Mouse (Mus musculus): ENCODE measurements at regions not wholly inside any gene's neighbourhood (a gene's known extent, or its start where the extent isn't known, plus 50 kb on each side); places are given as distances from the start of the nearest gene placed in this dataset.

DNA sequence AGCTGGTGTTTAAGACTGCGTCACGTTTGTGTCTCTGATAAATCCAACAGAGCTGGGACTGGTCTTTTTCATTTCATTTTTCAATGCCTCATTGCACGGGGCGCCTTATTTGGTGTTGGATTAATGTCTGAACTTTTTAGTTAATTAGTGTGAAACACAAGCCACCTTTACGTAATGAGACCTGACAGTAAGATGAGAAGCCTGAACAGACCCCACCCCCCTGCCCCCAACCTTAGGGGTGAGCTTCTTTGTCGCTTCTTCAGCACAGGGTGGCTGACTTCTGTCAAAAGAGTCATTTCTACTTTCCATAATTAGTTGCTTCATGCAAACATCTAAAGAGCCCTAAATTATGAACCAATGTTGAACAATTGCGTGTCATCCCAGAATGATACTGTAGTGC, 76.6 kb upstream of the Tut7 start:
- Histone ChIP-seq H3K4me3 (ENCODE audit: low read depth, low read length) (no peak overlapping the region), H3K36me3 (ENCODE audit: insufficient read depth) (no peaks in the 10 kb centered on the region), H3K9me3 (ENCODE audit: low read length) (no peaks in the 10 kb centered on the region), H3K4me2 (ENCODE audit: low read depth) (no peak overlapping the region), H3K27ac (ENCODE audit: low read depth, low read length) (no peak overlapping the region), H3K4me1 (ENCODE audit: insufficient read depth) (no peaks in the 10 kb centered on the region), H3K27me3 (ENCODE audit: insufficient read depth, low read length) (no peaks in the 10 kb centered on the region), H3K9ac (no peak overlapping the region)
- no peak for TF ChIP-seq CTCF (IDR thresholded peaks at IDR 0.05; ENCODE audit: low read depth)
- DNase-seq (no peak), ATAC-seq (no peak)
- 59% methylated on average over 7 of the region's 7 CpGs for WGBS

DNA sequence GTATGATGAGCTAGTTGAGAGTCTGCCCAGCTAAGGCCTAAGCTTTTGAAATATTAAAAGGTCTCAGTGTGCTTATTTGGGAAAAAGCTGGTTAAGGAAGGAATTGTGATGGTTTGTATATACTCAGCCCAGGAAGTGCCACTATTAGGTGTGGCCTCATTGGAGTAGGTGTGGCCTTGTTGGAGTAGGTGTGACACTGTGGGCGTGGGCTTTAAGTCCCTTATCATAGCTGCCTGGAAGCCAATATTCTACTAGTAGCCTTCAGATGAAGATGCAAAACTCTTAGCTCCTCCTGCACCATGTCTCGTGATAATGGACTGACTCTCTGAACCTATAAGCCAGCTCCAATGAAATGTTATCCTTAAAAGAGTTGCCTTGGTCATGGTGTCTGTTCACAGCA, 72.8 kb upstream of the Tut7 start:
- Histone ChIP-seq H3K4me1 (ENCODE audit: insufficient read depth) (no peaks in the 10 kb centered on the region), H3K36me3 (ENCODE audit: insufficient read depth) (no peaks in the 10 kb centered on the region), H3K27ac (ENCODE audit: low read depth, low read length) (no peak overlapping the region), H3K9ac (no peak overlapping the region), H3K27me3 (ENCODE audit: insufficient read depth, low read length) (no peaks in the 10 kb centered on the region), H3K9me3 (ENCODE audit: low read length) (no peaks in the 10 kb centered on the region), H3K4me3 (ENCODE audit: low read depth, low read length) (no peak overlapping the region), H3K4me2 (ENCODE audit: low read depth) (no peak overlapping the region)
- ATAC-seq (no peak), DNase-seq (no peak)
- TF ChIP-seq CTCF (IDR thresholded peaks at IDR 0.05; ENCODE audit: low read depth): no peak
- 96% methylated on average over 2 of the region's 2 CpGs for WGBS

DNA sequence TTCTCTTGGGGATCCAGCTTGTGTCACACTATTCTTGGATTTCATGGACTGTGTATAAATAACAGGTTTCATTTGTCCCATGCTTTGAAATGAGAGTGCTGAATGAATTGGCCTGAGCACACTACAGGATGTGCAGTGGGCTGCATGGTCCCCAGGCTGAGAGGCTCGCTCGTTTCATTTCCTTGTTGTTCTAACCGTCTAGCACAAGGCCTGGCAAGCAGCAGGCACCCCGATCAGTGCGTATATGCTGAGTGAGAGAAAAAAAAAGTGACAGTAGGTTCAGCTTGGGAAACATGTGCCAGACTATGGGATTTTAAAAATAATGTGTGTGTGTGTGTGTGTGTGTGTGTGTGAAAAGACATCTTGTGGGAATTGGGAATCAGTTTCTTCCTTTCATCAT, 71.1 kb upstream of the Tut7 start:
- Histone ChIP-seq H3K4me1 (ENCODE audit: insufficient read depth) (peaks cover 4% of the 10 kb centered on the region; the same call in 1 of the 2 replicates), H3K27ac (ENCODE audit: low read depth, low read length) (no peak overlapping the region), H3K9ac (no peak overlapping the region), H3K27me3 (ENCODE audit: insufficient read depth, low read length) (no peaks in the 10 kb centered on the region), H3K4me3 (ENCODE audit: low read depth, low read length) (no peak overlapping the region), H3K4me2 (ENCODE audit: low read depth) (no peak overlapping the region), H3K9me3 (ENCODE audit: low read length) (no peaks in the 10 kb centered on the region), H3K36me3 (ENCODE audit: insufficient read depth) (no peaks in the 10 kb centered on the region)
- WGBS: 34% methylated on average over 5 of the region's 5 CpGs
- DNase-seq: peak; percentile 44
- no peak for TF ChIP-seq CTCF (IDR thresholded peaks at IDR 0.05; ENCODE audit: low read depth)
- ATAC-seq: peak; percentile 77

DNA sequence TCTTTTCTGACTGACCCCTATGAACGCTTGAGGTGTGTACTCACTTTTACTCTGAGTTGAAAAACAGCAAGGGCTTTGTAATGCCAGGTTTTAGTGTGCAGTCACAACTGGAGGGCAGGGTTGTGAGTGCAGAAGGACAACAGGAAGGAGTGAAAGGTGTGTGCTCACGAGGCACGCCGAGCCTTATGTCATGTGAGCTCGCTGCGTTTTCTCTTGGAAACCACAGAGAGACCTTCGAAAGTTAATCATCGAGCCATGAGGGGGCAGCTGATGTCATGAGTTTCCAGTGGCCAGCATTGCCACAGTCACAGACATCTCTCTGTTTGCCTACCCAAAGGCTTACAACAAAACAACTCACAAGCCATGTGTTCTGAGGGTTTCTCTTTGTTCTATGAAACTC, 70.0 kb upstream of the Tut7 start:
- DNase-seq (no peak), ATAC-seq (no peak)
- Histone ChIP-seq H3K4me1 (ENCODE audit: insufficient read depth) (peaks cover 4% of the 10 kb centered on the region; the same call in 1 of the 2 replicates), H3K9me3 (ENCODE audit: low read length) (no peaks in the 10 kb centered on the region), H3K36me3 (ENCODE audit: insufficient read depth) (no peaks in the 10 kb centered on the region), H3K27me3 (ENCODE audit: insufficient read depth, low read length) (no peaks in the 10 kb centered on the region), H3K4me2 (ENCODE audit: low read depth) (no peak overlapping the region), H3K27ac (ENCODE audit: low read depth, low read length) (no peak overlapping the region), H3K4me3 (ENCODE audit: low read depth, low read length) (no peak overlapping the region), H3K9ac (no peak overlapping the region)
- TF ChIP-seq CTCF (IDR thresholded peaks at IDR 0.05; ENCODE audit: low read depth): no peak
- 81% methylated on average over 8 of the region's 8 CpGs for WGBS

DNA sequence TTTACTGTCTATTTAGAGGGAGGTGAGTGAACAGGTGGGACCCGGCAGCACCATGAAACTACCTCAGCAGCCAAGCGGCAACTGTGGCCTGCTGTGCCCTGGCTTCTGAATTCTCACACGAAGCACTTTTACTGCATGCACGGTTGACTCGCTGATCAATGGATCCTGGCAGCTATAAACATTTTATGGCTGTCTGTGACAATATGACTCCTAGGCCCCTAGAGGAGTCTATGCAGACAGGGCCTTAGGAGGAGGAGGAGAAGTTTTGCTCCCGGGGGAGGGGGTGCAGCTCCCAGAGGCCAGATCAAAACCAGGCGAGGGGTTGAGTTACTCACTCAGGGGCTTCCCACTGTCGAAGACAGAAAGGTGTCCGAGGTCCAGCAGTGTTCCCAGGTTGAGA, 69.4 kb upstream of the Tut7 start:
- no peaks in the 10 kb centered on the region for H3K36me3 ChIP-seq (ENCODE audit: insufficient read depth)
- no peak for DNase-seq
- no peak for ATAC-seq
- no peaks in the 10 kb centered on the region for H3K9me3 ChIP-seq (ENCODE audit: low read length)
- peaks cover 4% of the 10 kb centered on the region; the same call in 1 of the 2 replicates for H3K4me1 ChIP-seq (ENCODE audit: insufficient read depth)
- no peak overlapping the region for H3K4me2 ChIP-seq (ENCODE audit: low read depth)
- 54% methylated on average over 9 of the region's 9 CpGs for WGBS
- no peak for TF ChIP-seq CTCF (IDR thresholded peaks at IDR 0.05; ENCODE audit: low read depth)
- H3K27me3 ChIP-seq (ENCODE audit: insufficient read depth, low read length): no peaks in the 10 kb centered on the region
- no peak overlapping the region for H3K4me3 ChIP-seq (ENCODE audit: low read depth, low read length)
- H3K27ac ChIP-seq (ENCODE audit: low read depth, low read length): no peak overlapping the region
- H3K9ac ChIP-seq: no peak overlapping the region

DNA sequence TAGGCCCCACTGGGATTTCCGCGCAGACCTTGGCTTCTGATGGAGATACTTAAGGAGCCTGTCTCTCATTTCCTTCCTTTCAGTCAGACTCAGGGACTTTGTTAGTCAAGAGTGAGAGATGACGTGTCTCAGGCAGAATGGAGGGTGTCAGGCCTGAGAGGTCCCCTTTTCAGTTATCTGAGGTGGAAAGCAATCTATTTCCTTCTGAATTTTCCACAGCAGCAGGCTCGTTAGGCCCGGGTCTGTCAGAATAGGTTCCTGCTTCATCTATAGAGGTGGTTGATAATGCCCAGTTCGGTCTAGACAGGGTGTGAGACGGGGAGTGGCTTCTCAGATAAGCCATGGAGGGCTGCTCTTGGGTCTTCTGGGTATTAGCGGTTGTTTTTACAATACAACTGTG, 68.8 kb upstream of the Tut7 start:
- Histone ChIP-seq H3K27ac (ENCODE audit: low read depth, low read length) (no peak overlapping the region), H3K27me3 (ENCODE audit: insufficient read depth, low read length) (no peaks in the 10 kb centered on the region), H3K4me2 (ENCODE audit: low read depth) (no peak overlapping the region), H3K4me1 (ENCODE audit: insufficient read depth) (peaks cover 4% of the 10 kb centered on the region; the same call in 1 of the 2 replicates), H3K36me3 (ENCODE audit: insufficient read depth) (no peaks in the 10 kb centered on the region), H3K4me3 (ENCODE audit: low read depth, low read length) (no peak overlapping the region), H3K9ac (no peak overlapping the region), H3K9me3 (ENCODE audit: low read length) (no peaks in the 10 kb centered on the region)
- DNase-seq: no peak
- no peak for TF ChIP-seq CTCF (IDR thresholded peaks at IDR 0.05; ENCODE audit: low read depth)
- 41% methylated on average over 8 of the region's 8 CpGs for WGBS
- no peak for ATAC-seq

DNA sequence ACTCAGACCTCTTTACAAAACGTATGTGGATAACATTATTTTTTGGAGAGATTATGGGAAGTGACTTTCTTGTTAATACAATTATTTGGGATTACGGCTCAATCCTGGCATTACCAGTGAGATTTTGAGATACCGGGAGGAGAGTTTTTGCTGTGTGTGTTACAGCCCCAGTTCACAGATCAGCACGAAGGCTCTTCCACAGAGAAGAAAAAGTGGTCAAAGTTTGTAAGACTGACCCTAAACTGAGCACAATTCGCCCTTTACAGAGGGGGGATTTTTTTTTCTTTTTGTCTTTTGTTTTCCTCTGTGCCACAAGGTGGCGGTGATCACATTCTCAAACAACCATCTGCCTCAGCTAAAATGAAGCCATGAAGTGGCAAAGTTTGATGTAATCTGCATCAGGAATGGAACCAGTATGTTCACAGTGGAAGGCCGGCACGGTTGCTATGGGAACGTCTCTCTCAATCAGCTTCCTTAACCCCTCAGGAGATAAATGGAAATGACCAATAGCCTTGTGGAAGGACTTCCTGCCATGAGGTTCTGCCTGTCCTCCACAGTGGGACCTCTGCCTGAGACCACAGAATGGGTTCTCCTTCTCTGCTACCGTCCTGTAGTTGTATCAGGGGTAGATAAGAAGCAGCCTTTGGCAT, 66.6 kb upstream of the Tut7 start:
- ATAC-seq: peak; percentile 85
- Histone ChIP-seq H3K4me2 (ENCODE audit: low read depth) (no peak overlapping the region), H3K4me1 (ENCODE audit: insufficient read depth) (peaks cover 4% of the 10 kb centered on the region; the same call in 1 of the 2 replicates), H3K27ac (ENCODE audit: low read depth, low read length) (no peak overlapping the region), H3K36me3 (ENCODE audit: insufficient read depth) (no peaks in the 10 kb centered on the region), H3K9me3 (ENCODE audit: low read length) (no peaks in the 10 kb centered on the region), H3K4me3 (ENCODE audit: low read depth, low read length) (no peak overlapping the region), H3K27me3 (ENCODE audit: insufficient read depth, low read length) (no peaks in the 10 kb centered on the region), H3K9ac (no peak overlapping the region)
- peak; percentile 83 for TF ChIP-seq CTCF (IDR thresholded peaks at IDR 0.05; ENCODE audit: low read depth)
- WGBS: 17% methylated on average over 10 of the region's 10 CpGs
- DNase-seq: peak; percentile 82
